Mouse (Mus musculus): ENCODE results near the gene Acbd3.

DNA sequence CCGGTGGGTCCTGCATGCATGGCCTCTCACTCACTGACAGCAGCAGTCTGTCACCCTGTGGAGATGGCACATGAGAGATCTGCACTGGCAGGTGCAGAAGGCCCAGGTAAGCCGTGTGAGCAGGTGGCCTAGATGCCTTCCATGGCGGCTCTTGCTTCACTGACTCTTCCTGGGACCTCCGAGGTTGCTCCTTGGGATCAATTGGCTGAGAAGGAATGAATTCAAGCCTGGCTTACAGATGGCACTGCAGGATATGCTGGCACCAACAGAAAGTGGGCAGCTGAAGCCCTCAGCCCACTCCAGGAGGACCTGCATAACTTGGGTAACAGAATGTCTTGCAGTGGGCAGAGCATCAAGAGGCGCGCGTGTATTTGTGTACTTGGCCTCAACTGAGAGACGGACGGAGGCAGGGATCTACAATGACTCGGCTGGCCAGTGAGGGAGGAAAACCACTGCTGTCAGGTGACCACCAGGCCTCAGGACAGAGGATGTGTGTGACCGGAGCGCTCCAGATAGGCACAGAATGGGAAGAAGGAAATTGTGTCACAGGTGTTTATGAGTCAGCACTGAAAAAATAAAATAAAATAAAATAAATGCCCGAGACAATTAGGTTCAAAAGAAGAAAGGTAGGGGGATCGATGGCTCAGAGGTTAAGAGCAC, 66.1 kb downstream of the Acbd3 start:
- TF ChIP-seq CTCF (IDR thresholded peaks at IDR 0.05; ENCODE audit: low read depth) (no peak), EP300 (IDR thresholded peaks at IDR 0.05; ENCODE audit: low read depth) (no peak)
